Mouse (Mus musculus): ENCODE measurements around the gene Med7. TPM values are rescaled to one million over a fixed set of nuclear protein-coding genes. Genes with fewer than 3 reads are reported as not detected.

The Med7 gene
- polyA plus RNA-seq, 1 experiment from 2014 or later: 88.2 TPM

DNA sequence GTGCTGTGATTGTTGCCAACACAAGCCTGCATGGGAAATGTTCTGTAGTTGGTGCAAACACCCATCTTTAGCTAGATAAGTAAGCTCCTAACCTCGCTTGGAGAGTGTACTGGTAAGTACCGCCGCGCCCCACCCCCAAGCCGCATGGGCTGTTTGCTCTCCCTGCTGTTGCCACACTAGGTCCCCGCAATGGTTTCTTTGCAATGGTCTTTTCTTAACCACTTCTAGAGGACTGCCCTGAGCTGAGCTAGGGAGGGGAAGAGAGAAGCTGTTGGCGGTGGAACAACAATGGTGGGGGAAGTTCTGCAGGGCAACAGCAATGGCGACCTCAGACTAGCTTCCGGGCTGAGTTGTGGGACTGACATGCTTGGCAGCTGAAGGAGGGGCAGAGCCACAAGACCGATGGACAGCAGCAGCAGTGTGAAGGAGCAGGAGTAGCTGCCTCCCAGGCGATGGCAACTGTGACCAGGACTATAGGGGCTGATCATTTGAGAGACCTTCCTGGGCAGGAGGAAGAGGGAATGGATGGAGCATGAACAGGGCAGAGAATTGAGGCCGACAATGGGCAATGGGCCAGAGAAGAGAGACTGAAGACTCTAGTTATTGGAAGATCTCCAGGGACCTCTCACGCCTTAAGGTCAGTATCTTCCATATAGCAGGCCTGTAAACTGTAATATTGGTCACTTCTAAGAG, 40.4 kb upstream of the Med7 start, which contains the start of gene Fam71b:
Gene Fam71b (plus strand): TSS at position 393 of the 693 bp plus-strand sequence.
- no peaks in the 10 kb centered on the region for H3K27me3 ChIP-seq (ENCODE audit: control insufficient read depth, insufficient read depth, low read length)
- no peaks in the 10 kb centered on the region for H3K4me1 ChIP-seq (ENCODE audit: control insufficient read depth, insufficient read depth, low read length)
- H3K4me2 ChIP-seq (replicated peaks; ENCODE audit: low read depth, low read length): no peak within 1 kb of the TSS
- no peak within 1 kb of the TSS for H3K9ac ChIP-seq (ENCODE audit: low read depth, low read length)
- H3K36me3 ChIP-seq (ENCODE audit: control insufficient read depth, insufficient read depth, low read length): no peaks in the 10 kb centered on the region
- H3K9me3 ChIP-seq (ENCODE audit: control insufficient read depth, low read length): no peaks in the 10 kb centered on the region
- no peak within 1 kb of the TSS for H3K27ac ChIP-seq (ENCODE audit: low read depth, low read length)
- ATAC-seq (ENCODE audit: low FRiP score, low TSS enrichment): no peak
- 77% methylated on average over 13 of the region's 13 CpGs for WGBS
- H3K4me3 ChIP-seq (ENCODE audit: low read length): no peak within 1 kb of the TSS

GRCm38 (mm10) chr11:46396860-46397179, 39.9 kb upstream of the Med7 start:
- H3K9ac ChIP-seq (ENCODE audit: low read depth, low read length): no peak overlapping the region
- no peak overlapping the region for H3K4me2 ChIP-seq (replicated peaks; ENCODE audit: low read depth, low read length)

DNA sequence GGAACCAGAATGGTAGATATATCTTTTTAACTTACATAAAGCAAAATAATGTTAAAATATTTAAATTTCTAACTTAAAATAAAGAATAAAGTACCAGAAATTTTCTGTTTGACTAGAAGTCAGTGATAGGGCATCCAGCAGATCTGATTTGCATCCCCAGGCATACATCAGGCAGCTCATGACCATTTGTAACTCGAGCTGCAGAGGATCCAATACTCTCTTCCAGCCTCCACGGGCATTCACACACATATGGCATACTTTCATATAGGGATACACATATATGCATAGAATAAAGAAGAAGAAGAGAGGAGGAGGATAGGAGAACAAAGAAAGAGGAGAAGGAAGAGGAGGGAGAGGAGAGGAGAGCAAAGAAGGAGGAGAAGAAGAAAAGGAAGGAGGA, 38.8 kb upstream of the Med7 start:
- WGBS: 42% methylated on average over 2 of the region's 2 CpGs
- H3K4me3 ChIP-seq (ENCODE audit: low read length): no peak overlapping the region
- no peaks in the 10 kb centered on the region for H3K27me3 ChIP-seq (ENCODE audit: control insufficient read depth, insufficient read depth, low read length)
- H3K9ac ChIP-seq (ENCODE audit: low read depth, low read length): no peak overlapping the region
- H3K27ac ChIP-seq (ENCODE audit: low read depth, low read length): no peak overlapping the region
- no peak overlapping the region for H3K4me2 ChIP-seq (replicated peaks; ENCODE audit: low read depth, low read length)
- no peaks in the 10 kb centered on the region for H3K9me3 ChIP-seq (ENCODE audit: control insufficient read depth, low read length)
- no peaks in the 10 kb centered on the region for H3K36me3 ChIP-seq (ENCODE audit: control insufficient read depth, insufficient read depth, low read length)
- no peaks in the 10 kb centered on the region for H3K4me1 ChIP-seq (ENCODE audit: control insufficient read depth, insufficient read depth, low read length)
- no peak for ATAC-seq (ENCODE audit: low FRiP score, low TSS enrichment)

More at GRCm38 (mm10) chr11:46396860-46397179, 39.9 kb upstream of the Med7 start:
- no peak overlapping the region for H3K27ac ChIP-seq (ENCODE audit: low read depth, low read length)
- H3K4me3 ChIP-seq (ENCODE audit: low read length): no peak overlapping the region
- no peaks in the 10 kb centered on the region for H3K27me3 ChIP-seq (ENCODE audit: control insufficient read depth, insufficient read depth, low read length)
- 71% methylated on average over 4 of the region's 4 CpGs for WGBS
- H3K4me1 ChIP-seq (ENCODE audit: control insufficient read depth, insufficient read depth, low read length): no peaks in the 10 kb centered on the region
- no peaks in the 10 kb centered on the region for H3K36me3 ChIP-seq (ENCODE audit: control insufficient read depth, insufficient read depth, low read length)
- no peak for ATAC-seq (ENCODE audit: low FRiP score, low TSS enrichment)
- H3K9me3 ChIP-seq (ENCODE audit: control insufficient read depth, low read length): no peaks in the 10 kb centered on the region

GRCm38 (mm10) chr11:46398473-46398872, 38.3 kb upstream of the Med7 start:
- no peak overlapping the region for H3K4me2 ChIP-seq (replicated peaks; ENCODE audit: low read depth, low read length)
- whole genome bisulfite sequencing: 87% methylated on average over 4 of the region's 4 CpGs
- no peaks in the 10 kb centered on the region for H3K27me3 ChIP-seq (ENCODE audit: control insufficient read depth, insufficient read depth, low read length)
- no peak overlapping the region for H3K9ac ChIP-seq (ENCODE audit: low read depth, low read length)
- no peaks in the 10 kb centered on the region for H3K9me3 ChIP-seq (ENCODE audit: control insufficient read depth, low read length)
- H3K27ac ChIP-seq (ENCODE audit: low read depth, low read length): no peak overlapping the region
- H3K4me1 ChIP-seq (ENCODE audit: control insufficient read depth, insufficient read depth, low read length): no peaks in the 10 kb centered on the region
- H3K4me3 ChIP-seq (ENCODE audit: low read length): no peak overlapping the region
- H3K36me3 ChIP-seq (ENCODE audit: control insufficient read depth, insufficient read depth, low read length): no peaks in the 10 kb centered on the region
- ATAC-seq (ENCODE audit: low FRiP score, low TSS enrichment): no peak

DNA sequence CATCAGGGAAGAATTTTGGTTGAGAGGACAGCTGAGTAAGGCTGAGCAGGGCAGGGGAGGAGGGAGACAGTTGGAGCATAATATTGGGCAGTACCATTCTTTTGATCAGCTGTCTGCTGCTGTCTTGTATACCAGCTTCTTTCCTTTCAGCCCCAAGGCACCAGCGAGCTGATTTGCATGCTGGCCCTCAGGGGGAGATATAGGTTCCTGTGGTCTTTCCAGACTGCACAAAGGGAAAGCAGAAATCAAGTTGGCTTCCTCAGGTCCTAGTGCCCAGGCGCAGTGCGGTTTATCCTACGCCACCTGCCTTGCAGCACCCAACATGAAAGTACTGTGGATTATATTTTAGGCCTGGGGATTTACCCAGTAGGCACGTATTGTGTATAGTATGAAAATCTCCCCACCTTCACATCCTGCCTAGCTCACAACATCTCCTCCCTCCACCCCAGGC, 37.8 kb upstream of the Med7 start:
- Histone ChIP-seq H3K9me3 (ENCODE audit: control insufficient read depth, low read length) (no peaks in the 10 kb centered on the region), H3K4me3 (ENCODE audit: low read length) (no peak overlapping the region), H3K4me1 (ENCODE audit: control insufficient read depth, insufficient read depth, low read length) (no peaks in the 10 kb centered on the region), H3K27me3 (ENCODE audit: control insufficient read depth, insufficient read depth, low read length) (no peaks in the 10 kb centered on the region), H3K4me2 (replicated peaks; ENCODE audit: low read depth, low read length) (no peak overlapping the region), H3K36me3 (ENCODE audit: control insufficient read depth, insufficient read depth, low read length) (no peaks in the 10 kb centered on the region), H3K9ac (ENCODE audit: low read depth, low read length) (no peak overlapping the region), H3K27ac (ENCODE audit: low read depth, low read length) (no peak overlapping the region)
- 77% methylated on average over 5 of the region's 5 CpGs for WGBS
- no peak for ATAC-seq (ENCODE audit: low FRiP score, low TSS enrichment)

DNA sequence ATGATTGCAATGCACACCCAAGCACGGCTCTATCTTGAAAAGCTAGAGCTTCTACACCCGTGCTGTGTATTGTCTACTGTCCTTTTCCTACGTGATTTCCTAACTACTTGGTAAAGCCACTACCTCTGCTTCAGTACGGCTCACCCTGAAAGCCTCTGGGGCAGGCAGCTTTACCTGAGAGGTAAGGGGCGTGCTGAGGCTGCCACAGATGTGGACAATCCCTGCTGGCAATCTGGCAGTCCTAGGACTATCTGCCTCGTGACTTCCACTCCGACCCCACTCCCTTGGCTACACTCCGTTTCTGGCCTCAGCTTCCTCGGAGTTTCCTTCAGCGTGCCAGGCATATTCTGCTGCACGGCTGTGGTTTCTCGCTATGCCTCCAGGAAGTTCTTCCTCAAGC, 35.2 kb upstream of the Med7 start:
- Histone ChIP-seq H3K27ac (ENCODE audit: low read depth, low read length) (no peak overlapping the region), H3K4me1 (ENCODE audit: control insufficient read depth, insufficient read depth, low read length) (no peaks in the 10 kb centered on the region), H3K27me3 (ENCODE audit: control insufficient read depth, insufficient read depth, low read length) (no peaks in the 10 kb centered on the region), H3K9ac (ENCODE audit: low read depth, low read length) (no peak overlapping the region), H3K4me3 (ENCODE audit: low read length) (no peak overlapping the region), H3K9me3 (ENCODE audit: control insufficient read depth, low read length) (no peaks in the 10 kb centered on the region), H3K36me3 (ENCODE audit: control insufficient read depth, insufficient read depth, low read length) (no peaks in the 10 kb centered on the region), H3K4me2 (replicated peaks; ENCODE audit: low read depth, low read length) (no peak overlapping the region)
- ATAC-seq (ENCODE audit: low FRiP score, low TSS enrichment): 0 out of 2 replicates have a peak, but pooled peaks have one; percentile 43
- 63% methylated on average over 12 of the region's 12 CpGs for WGBS

DNA sequence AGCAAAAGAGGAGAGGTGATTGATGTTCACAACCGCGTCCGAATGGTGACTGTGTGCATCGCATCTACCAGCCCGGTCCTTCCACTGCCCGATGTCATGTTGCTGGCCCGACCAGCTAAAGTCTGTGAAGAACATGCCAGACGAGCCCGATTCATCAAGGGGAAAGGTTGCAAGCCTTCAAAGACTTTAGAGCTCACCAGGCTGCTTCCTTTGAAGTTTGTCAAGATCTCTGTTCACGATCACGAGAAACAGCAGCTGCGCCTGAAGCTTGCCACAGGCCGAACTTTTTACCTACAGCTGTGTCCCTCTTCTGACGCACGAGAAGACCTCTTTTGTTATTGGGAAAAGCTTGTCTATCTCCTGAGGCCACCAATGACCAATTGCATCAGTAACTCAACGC, 31.7 kb upstream of the Med7 start:
- Histone ChIP-seq H3K9me3 (ENCODE audit: control insufficient read depth, low read length) (no peaks in the 10 kb centered on the region), H3K36me3 (ENCODE audit: control insufficient read depth, insufficient read depth, low read length) (no peaks in the 10 kb centered on the region), H3K27ac (ENCODE audit: low read depth, low read length) (no peak overlapping the region), H3K4me3 (ENCODE audit: low read length) (no peak overlapping the region), H3K9ac (ENCODE audit: low read depth, low read length) (no peak overlapping the region), H3K27me3 (ENCODE audit: control insufficient read depth, insufficient read depth, low read length) (no peaks in the 10 kb centered on the region), H3K4me2 (replicated peaks; ENCODE audit: low read depth, low read length) (no peak overlapping the region), H3K4me1 (ENCODE audit: control insufficient read depth, insufficient read depth, low read length) (no peaks in the 10 kb centered on the region)
- no peak for ATAC-seq (ENCODE audit: low FRiP score, low TSS enrichment)
- 75% methylated on average over 16 of the region's 16 CpGs for WGBS

- no peaks in the 10 kb centered on the region for H3K27me3 ChIP-seq (ENCODE audit: control insufficient read depth, insufficient read depth, low read length)
- no peak overlapping the region for H3K9ac ChIP-seq (ENCODE audit: low read depth, low read length)
- no peaks in the 10 kb centered on the region for H3K9me3 ChIP-seq (ENCODE audit: control insufficient read depth, low read length)
- H3K27ac ChIP-seq (ENCODE audit: low read depth, low read length): no peak overlapping the region
- no peaks in the 10 kb centered on the region for H3K36me3 ChIP-seq (ENCODE audit: control insufficient read depth, insufficient read depth, low read length)
- H3K4me2 ChIP-seq (replicated peaks; ENCODE audit: low read depth, low read length): no peak overlapping the region
- 43% methylated on average over 10 of the region's 10 CpGs for WGBS
- ATAC-seq (ENCODE audit: low FRiP score, low TSS enrichment): no peak
- H3K4me3 ChIP-seq (ENCODE audit: low read length): no peak overlapping the region
- no peaks in the 10 kb centered on the region for H3K4me1 ChIP-seq (ENCODE audit: control insufficient read depth, insufficient read depth, low read length)
Measured at GRCm38 (mm10) chr11:46406721-46407120, 30.0 kb upstream of the Med7 start.

DNA sequence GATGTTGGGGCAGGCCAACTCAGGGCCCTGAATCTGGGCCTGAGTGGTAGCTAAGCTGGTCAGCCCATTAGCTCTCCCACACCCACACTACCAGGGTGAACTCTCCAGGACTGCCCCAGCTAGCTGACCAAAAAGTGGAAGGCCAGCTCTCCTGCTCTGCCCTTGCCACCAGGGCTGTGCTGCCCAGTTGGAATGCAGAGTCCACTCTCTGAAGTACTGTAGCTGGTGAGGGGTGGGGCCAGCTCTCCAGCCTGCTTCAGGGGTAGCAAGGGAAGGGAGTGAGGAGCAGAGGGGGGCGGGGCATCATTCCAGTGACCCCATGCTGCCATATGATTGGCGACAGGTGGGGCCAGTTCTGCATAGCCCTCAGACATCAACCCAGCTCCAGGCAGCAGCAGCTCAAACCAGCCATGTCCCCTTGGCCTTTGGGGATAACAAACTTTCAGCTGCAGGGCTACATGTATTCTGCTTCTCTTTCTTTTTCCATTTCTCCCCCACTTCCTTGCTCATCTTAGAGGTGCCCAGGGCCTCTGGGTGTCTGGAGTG, 26.6 kb upstream of the Med7 start:
- Histone ChIP-seq H3K27me3 (ENCODE audit: control insufficient read depth, insufficient read depth, low read length) (no peaks in the 10 kb centered on the region), H3K4me2 (replicated peaks; ENCODE audit: low read depth, low read length) (no peak overlapping the region), H3K27ac (ENCODE audit: low read depth, low read length) (no peak overlapping the region), H3K9me3 (ENCODE audit: control insufficient read depth, low read length) (no peaks in the 10 kb centered on the region), H3K9ac (ENCODE audit: low read depth, low read length) (no peak overlapping the region), H3K4me1 (ENCODE audit: control insufficient read depth, insufficient read depth, low read length) (no peaks in the 10 kb centered on the region), H3K4me3 (ENCODE audit: low read length) (no peak overlapping the region), H3K36me3 (ENCODE audit: control insufficient read depth, insufficient read depth, low read length) (no peaks in the 10 kb centered on the region)
- peak; percentile 32; the same call in 1 of the 2 replicates for ATAC-seq (ENCODE audit: low FRiP score, low TSS enrichment)
- WGBS: 42% methylated on average over 2 of the region's 2 CpGs

Measured in kidney, embryonic 14.5 days (tissue).